9 mouse cellular contexts compared by ENCODE assay signal in genomic region chr17:90696071-90696800, GRCm38 (mm10).
DNase-seq lines count a peak whose midpoint lies in the region.
"Had no signal": no experiment of that assay in that cellular context is flagged by ENCODE, and none has a peak within 500 bp of the region (broad histone marks: within the 10 kb centered on the region; RNA-seq: fewer than 3 reads in every experiment).

No protein-coding gene starts in this region.

- peak; percentile 35 for DNase-seq in right cerebral cortex, postnatal 25 days
- DNase-seq in right cerebral cortex, postnatal 14 days, result no peak
- peak; percentile 4 for DNase-seq in fibroblast of lung, adult 2 months (ENCODE audit: low read depth)
- DNase-seq in mesoderm, embryonic 11.5 days (ENCODE audit: low read depth, low spot score), result peak; percentile 69
- DNase-seq in gastrocnemius, postnatal 10 days, result no peak
- DNase-seq in thymus, postnatal 10 days (ENCODE audit: low spot score in 2 of 2), result no peak
- no peak for DNase-seq in kidney, adult 9 months
- DNase-seq in thymus, postnatal 25 days, result no peak
- DNase-seq: cerebellum, postnatal 36 days had no signal

Comparison
In these comparisons a context has a peak if more than half of its experiments do, and no peak if none do; other contexts are left out.
1. DNase-seq: peak in right cerebral cortex, postnatal 25 days (single experiment), fibroblast of lung, adult 2 months (single experiment) and mesoderm, embryonic 11.5 days (single experiment); none in right cerebral cortex, postnatal 14 days (single experiment), gastrocnemius, postnatal 10 days (single experiment), thymus, postnatal 10 days (0 of 2), kidney, adult 9 months (single experiment) and thymus, postnatal 25 days (single experiment).